In the genomic region with DNA sequence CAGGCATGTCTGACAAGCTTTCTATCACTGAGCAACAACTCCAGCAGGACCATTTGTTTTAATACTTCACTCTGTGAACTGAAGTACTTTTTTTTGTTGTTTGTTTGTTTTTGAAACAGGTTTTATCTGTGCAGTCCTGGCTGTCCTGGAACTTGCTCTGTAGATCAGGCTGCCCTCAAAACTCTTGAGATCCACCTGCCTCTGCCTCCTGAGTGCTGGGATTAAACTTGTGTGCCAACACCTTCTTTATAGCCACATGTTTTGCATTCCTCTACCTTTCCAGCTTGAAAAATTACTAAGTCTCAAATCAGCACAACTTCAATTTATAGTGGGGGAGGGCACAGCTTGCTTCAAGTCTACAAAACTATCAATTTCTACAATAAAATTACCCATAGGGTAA, we compare ENCODE assay signal across 9 mouse cellular contexts. TPM values are rescaled to one million over a fixed set of nuclear protein-coding genes. Genes with fewer than 3 reads are reported as not detected.
DNase-seq lines count a peak whose midpoint lies in the region; ATAC-seq and TF ChIP-seq lines count a peak whose summit lies in the region.
"Had no signal": no experiment of that assay in that cellular context is flagged by ENCODE, and none has a peak within 500 bp of the region (broad histone marks: within the 10 kb centered on the region; RNA-seq: fewer than 3 reads in every experiment).

No protein-coding gene starts in this region.

- intact Hi-C loops in heart, postnatal 14 days (cut with DNase I): loop anchor here (2.0 kb wide), 1 partner anchor 14 kb away; no protein-coding TSS in a partner anchor

- no peaks in the 10 kb centered on the region for H3K27me3 ChIP-seq in heart, embryonic 11.5 days (ENCODE audit: control insufficient read depth, insufficient read depth, low read length)
- H3K27me3 ChIP-seq in hindbrain, embryonic 12.5 days: no peaks in the 10 kb centered on the region
- H3K27me3 ChIP-seq in midbrain, embryonic 10.5 days (ENCODE audit: low read depth, poor library complexity, severe bottlenecking): peaks cover 6% of the 10 kb centered on the region

- H3K4me3 ChIP-seq in heart, embryonic 11.5 days (ENCODE audit: low read depth, low read length): peak overlapping the region; percentile 93
- peak overlapping the region; percentile 80 to 88; a peak in 3 of 4 replicates for H3K4me3 ChIP-seq in ES-E14 (ENCODE audit: insufficient read depth in 1 of 2, low read depth in 1 of 2, low read length in 2 of 2, poor library complexity in 1 of 2, severe bottlenecking in 1 of 2)
- H3K4me3 ChIP-seq in hindbrain, embryonic 12.5 days: no peak overlapping the region; the same call in 1 of the 2 replicates
- peak overlapping the region; percentile 93 for H3K4me3 ChIP-seq in midbrain, embryonic 10.5 days

- in situ Hi-C loops in ES-E14 (cut with MboI; ENCODE audit: low sequenced_read_pairs in 2 of 2, unreplicated experiment in 2 of 2): no loop called here

- peaks cover 22% of the 10 kb centered on the region for H3K4me1 ChIP-seq in heart, embryonic 11.5 days (ENCODE audit: control insufficient read depth, insufficient read depth, low read length)
- H3K4me1 ChIP-seq in ES-E14 (ENCODE audit: control insufficient read depth in 2 of 2, insufficient read depth in 2 of 2, low read length in 2 of 2, poor library complexity in 1 of 2): peaks cover 2 to 3% of the 10 kb centered on the region in 2 experiments; a peak in 1 of 4 replicates
- peaks cover 21% of the 10 kb centered on the region for H3K4me1 ChIP-seq in hindbrain, embryonic 12.5 days
- peaks cover 46% of the 10 kb centered on the region for H3K4me1 ChIP-seq in midbrain, embryonic 10.5 days

- no peak for DNase-seq in heart, postnatal 14 days
- DNase-seq in ES-E14 (ENCODE audit: low read depth, low spot score): no peak
- DNase-seq in midbrain, embryonic 10.5 days (ENCODE audit: low spot score): no peak
- no peak for DNase-seq in ovary, adult 18-20 months (ENCODE audit: low spot score)
- DNase-seq in right cerebral cortex, adult 18-20 months: no peak
- no peak for DNase-seq in retina, embryonic 14.5 days (ENCODE audit: low spot score)

- H3K4me2 ChIP-seq in heart, embryonic 11.5 days: peak overlapping the region; percentile 64
- H3K4me2 ChIP-seq in hindbrain, embryonic 12.5 days (replicated peaks): peak overlapping the region; percentile 70

- no peaks in the 10 kb centered on the region for H3K36me3 ChIP-seq in heart, embryonic 11.5 days (ENCODE audit: control insufficient read depth, insufficient read depth, low read length)
- H3K36me3 ChIP-seq in ES-E14 (ENCODE audit: control insufficient read depth, insufficient read depth, low read length, poor library complexity, severe bottlenecking): no peaks in the 10 kb centered on the region
- H3K36me3 ChIP-seq in hindbrain, embryonic 12.5 days: no peaks in the 10 kb centered on the region
- no peaks in the 10 kb centered on the region; the same call in 1 of the 2 replicates for H3K36me3 ChIP-seq in midbrain, embryonic 10.5 days

- H3K9me3 ChIP-seq in heart, embryonic 11.5 days (replicated peaks; ENCODE audit: control insufficient read depth, low read length): no peaks in the 10 kb centered on the region
- no peaks in the 10 kb centered on the region for H3K9me3 ChIP-seq in ES-E14 (ENCODE audit: control insufficient read depth, insufficient read depth, low read depth, low read length)
- no peaks in the 10 kb centered on the region for H3K9me3 ChIP-seq in hindbrain, embryonic 12.5 days (replicated peaks)
- H3K9me3 ChIP-seq in midbrain, embryonic 10.5 days (replicated peaks): no peaks in the 10 kb centered on the region

- no peak overlapping the region for H3K9ac ChIP-seq in heart, embryonic 11.5 days (ENCODE audit: low read depth, low read length)
- H3K9ac ChIP-seq in ES-E14 (ENCODE audit: insufficient read depth, low read depth, low read length, poor library complexity, severe bottlenecking): no peak overlapping the region; the same call in 1 of the 2 replicates
- no peak overlapping the region for H3K9ac ChIP-seq in hindbrain, embryonic 12.5 days

- no peak overlapping the region for H3K27ac ChIP-seq in heart, embryonic 11.5 days (ENCODE audit: low read depth, low read length)
- H3K27ac ChIP-seq in ES-E14 (ENCODE audit: insufficient read depth, low read depth, low read length, poor library complexity, severe bottlenecking): no peak overlapping the region
- no peak overlapping the region for H3K27ac ChIP-seq in hindbrain, embryonic 12.5 days
- H3K27ac ChIP-seq in midbrain, embryonic 10.5 days (replicated peaks): no peak overlapping the region

- ATAC-seq in heart, embryonic 11.5 days (replicated peaks; ENCODE audit: insufficient number of reproducible peaks, low FRiP score, low TSS enrichment): no peak
- ATAC-seq in hindbrain, embryonic 12.5 days (ENCODE audit: low FRiP score): no peak

TF ChIP-seq in ES-E14, 5 proteins besides CTCF, POLR2A, EP300 and RAD21:
- no peak for TF ChIP-seq CHD2 (IDR thresholded peaks at IDR 0.05; ENCODE audit: low read depth, low read length)
- no peak for TF ChIP-seq HCFC1 (IDR thresholded peaks at IDR 0.05; ENCODE audit: borderline replicate concordance, insufficient read depth, low read length)
- TF ChIP-seq MAFK (IDR thresholded peaks at IDR 0.05; ENCODE audit: insufficient read depth, low read depth, low read length): no peak
- TF ChIP-seq ZNF384 (IDR thresholded peaks at IDR 0.05; ENCODE audit: low read depth, low read length): no peak
- no peak for TF ChIP-seq ZC3H11A (IDR thresholded peaks at IDR 0.05; ENCODE audit: borderline replicate concordance, low read depth, low read length)
TF ChIP-seq in ES-E14: peak in this region for 0.

RNA-seq across cellular contexts. Expression of gene A830005F24Rik, which starts 31.0 kb away (rescaled TPM):
- polyA plus RNA-seq in heart, embryonic 11.5 days (2014; fragmentation: Nextera tagmentation; extraction: Ambion mirVana): 0.34 and 2.2 TPM in 2 replicates
- not detected for total RNA-seq in heart, postnatal 14 days (2021)
- 0.27 TPM in 1 of 2 replicates, not detected in the other for total RNA-seq in ES-E14 (2012; rRNA removed)
- 3.2 and 4.0 TPM in 2 replicates for polyA plus RNA-seq in hindbrain, embryonic 12.5 days (2016; fragmentation: Nextera tagmentation; extraction: Ambion mirVana)
- 2.1 and 3.1 TPM in 2 replicates for polyA plus RNA-seq in midbrain, embryonic 10.5 days (2016; fragmentation: Nextera tagmentation; extraction: Ambion mirVana)
- polyA plus RNA-seq: gonadal fat pad, adult 2 months had no signal

RNA-seq across cellular contexts. Expression of gene Zfp169, which starts 31.1 kb away (rescaled TPM):
- polyA plus RNA-seq in heart, embryonic 11.5 days (2014; fragmentation: Nextera tagmentation; extraction: Ambion mirVana): 4.3 and 5.2 TPM in 2 replicates
- 1 to 10 TPM; 4.6 to 5.5 TPM for total RNA-seq in heart, postnatal 14 days (2021)
- 6.6 and 8.1 TPM in 2 replicates for total RNA-seq in ES-E14 (2012; rRNA removed)
- 7.4 TPM in 2 replicates for polyA plus RNA-seq in hindbrain, embryonic 12.5 days (2016; fragmentation: Nextera tagmentation; extraction: Ambion mirVana)
- polyA plus RNA-seq in midbrain, embryonic 10.5 days (2016; fragmentation: Nextera tagmentation; extraction: Ambion mirVana): 4.7 TPM in 2 replicates
